Mouse (Mus musculus) ES-Bruce4 (cell line): ENCODE measurements at regions not wholly inside any gene's neighbourhood (a gene's known extent, or its start where the extent isn't known, plus 50 kb on each side); places are given as distances from the start of the nearest gene placed in this dataset.

Source experiments
- CTCF ChIP-seq: IDR thresholded peaks from one replicate; pipeline ENCODE4 v1.8.1; 2011; ENCODE audit warnings: low read depth, low read length
- EP300 ChIP-seq: IDR thresholded peaks from 2 replicates; pipeline ENCODE4 v1.6.1; 2011; ENCODE audit warnings: low read depth, low read length; ENCODE audit not compliant: insufficient read depth

DNA sequence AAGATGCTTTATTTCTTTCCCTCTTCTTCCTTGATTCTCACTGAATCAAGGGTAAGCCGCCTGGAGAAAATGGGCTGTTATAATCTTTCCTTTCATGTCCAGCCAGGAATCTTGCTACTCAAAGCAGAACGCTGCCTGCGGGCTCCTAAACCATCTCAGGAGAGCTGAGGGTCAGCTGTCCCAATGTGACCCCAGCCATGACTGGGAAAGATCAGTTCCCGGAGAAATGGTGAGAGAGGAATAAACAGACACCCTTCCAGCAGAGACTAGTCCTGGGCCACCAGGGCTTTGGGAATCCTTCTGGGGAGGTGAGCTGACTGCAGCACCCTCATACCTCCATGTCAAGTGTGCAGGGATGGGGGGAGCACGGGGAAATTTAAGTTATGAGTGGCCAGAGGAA, 195.4 kb upstream of the Dio3 start:
- TF ChIP-seq CTCF (no peak), EP300 (no peak)
